Mouse (Mus musculus): ENCODE results near the gene Styx. TPM values are rescaled to one million over a fixed set of nuclear protein-coding genes. Genes with fewer than 3 reads are reported as not detected.

The Styx gene
- polyA plus RNA-seq, 1 experiment from 2014 or later: 47.8 TPM

- Histone ChIP-seq H3K4me2 (ENCODE audit: low read depth, low read length) (peak overlapping the region; percentile 46), H3K4me1 (ENCODE audit: control insufficient read depth, insufficient read depth, low read length) (no peaks in the 10 kb centered on the region), H3K27ac (ENCODE audit: low read length) (0 out of 2 replicates have a peak overlapping the region, but pooled peaks have one; percentile 7), H3K36me3 (ENCODE audit: control insufficient read depth, insufficient read depth, low read length) (0 out of 2 replicates have a peak, but pooled peaks cover 3% of the 10 kb centered on the region), H3K9ac (ENCODE audit: low read depth, low read length) (peak overlapping the region; percentile 26; the same call in 1 of the 2 replicates), H3K27me3 (replicated peaks; ENCODE audit: control insufficient read depth, insufficient read depth, low read length) (no peaks in the 10 kb centered on the region), H3K4me3 (ENCODE audit: low read length) (peak overlapping the region; percentile 96), H3K9me3 (ENCODE audit: control insufficient read depth, low read length) (no peaks in the 10 kb centered on the region)
- ATAC-seq: peak; percentile 36
- WGBS: 13% methylated on average over 8 of the region's 8 CpGs
Observed at GRCm38 (mm10) chr14:45329018-45329588, 21.8 kb upstream of the Styx start.

- WGBS: under 1% methylated on average over 44 of the region's 44 CpGs
- Histone ChIP-seq H3K9ac (ENCODE audit: low read depth, low read length) (peak within 1 kb of the TSS; percentile 99), H3K4me1 (ENCODE audit: control insufficient read depth, insufficient read depth, low read length) (no peaks in the 10 kb centered on the region), H3K36me3 (ENCODE audit: control insufficient read depth, insufficient read depth, low read length) (0 out of 2 replicates have a peak, but pooled peaks cover 3% of the 10 kb centered on the region), H3K27ac (ENCODE audit: low read length) (peak within 1 kb of the TSS; percentile 83), H3K27me3 (replicated peaks; ENCODE audit: control insufficient read depth, insufficient read depth, low read length) (no peaks in the 10 kb centered on the region), H3K4me3 (ENCODE audit: low read length) (peak within 1 kb of the TSS; percentile 96), H3K4me2 (ENCODE audit: low read depth, low read length) (peak within 1 kb of the TSS; percentile 51), H3K9me3 (ENCODE audit: control insufficient read depth, low read length) (no peaks in the 10 kb centered on the region)
- ATAC-seq: peak; percentile 96
Observed at GRCm38 (mm10) chr14:45329589-45330181, 21.2 kb upstream of the Styx start, which contains the start of gene Psmc6. Gene Psmc6 (plus strand): TSS chr14:45329788.

- Histone ChIP-seq H3K4me1 (ENCODE audit: control insufficient read depth, insufficient read depth, low read length) (no peaks in the 10 kb centered on the region), H3K27me3 (replicated peaks; ENCODE audit: control insufficient read depth, insufficient read depth, low read length) (no peaks in the 10 kb centered on the region), H3K36me3 (ENCODE audit: control insufficient read depth, insufficient read depth, low read length) (peaks cover 4% of the 10 kb centered on the region; the same call in 1 of the 2 replicates), H3K4me3 (ENCODE audit: low read length) (no peak overlapping the region), H3K4me2 (ENCODE audit: low read depth, low read length) (no peak overlapping the region), H3K9me3 (ENCODE audit: control insufficient read depth, low read length) (no peaks in the 10 kb centered on the region), H3K9ac (ENCODE audit: low read depth, low read length) (no peak overlapping the region), H3K27ac (ENCODE audit: low read length) (no peak overlapping the region)
- 88% methylated on average over 16 of the region's 16 CpGs for WGBS
- no peak for ATAC-seq
Observed at GRCm38 (mm10) chr14:45364211-45365195, 13.6 kb downstream of the Styx start.

- Histone ChIP-seq H3K9ac (ENCODE audit: low read depth, low read length) (no peak overlapping the region), H3K36me3 (ENCODE audit: control insufficient read depth, insufficient read depth, low read length) (peaks cover 9% of the 10 kb centered on the region), H3K4me2 (ENCODE audit: low read depth, low read length) (no peak overlapping the region), H3K4me1 (ENCODE audit: control insufficient read depth, insufficient read depth, low read length) (no peaks in the 10 kb centered on the region), H3K9me3 (ENCODE audit: control insufficient read depth, low read length) (no peaks in the 10 kb centered on the region), H3K27me3 (replicated peaks; ENCODE audit: control insufficient read depth, insufficient read depth, low read length) (no peaks in the 10 kb centered on the region), H3K27ac (ENCODE audit: low read length) (no peak overlapping the region), H3K4me3 (ENCODE audit: low read length) (no peak overlapping the region)
- no peak for ATAC-seq
- 88% methylated on average over 6 of the region's 6 CpGs for WGBS
Observed at GRCm38 (mm10) chr14:45365196-45365587, 14.3 kb downstream of the Styx start.

GRCm38 (mm10) chr14:45378771-45379170 lies 27.9 kb downstream of the Styx start:
- 0 out of 2 replicates have a peak overlapping the region, but pooled peaks have one; percentile 4 for H3K4me2 ChIP-seq (ENCODE audit: low read depth, low read length)

GRCm38 (mm10) chr14:45380756-45381155 lies 29.9 kb downstream of the Styx start:
- WGBS: 76% methylated on average over 6 of the region's 6 CpGs
- no peak for ATAC-seq
- H3K4me2 ChIP-seq (ENCODE audit: low read depth, low read length): no peak overlapping the region

More at GRCm38 (mm10) chr14:45378771-45379170, 27.9 kb downstream of the Styx start:
- 0 out of 2 replicates have a peak, but pooled peaks cover 5% of the 10 kb centered on the region for H3K4me1 ChIP-seq (ENCODE audit: control insufficient read depth, insufficient read depth, low read length)
- 45% methylated on average over 3 of the region's 3 CpGs for WGBS
- H3K27me3 ChIP-seq (replicated peaks; ENCODE audit: control insufficient read depth, insufficient read depth, low read length): no peaks in the 10 kb centered on the region
- peaks cover 5% of the 10 kb centered on the region; the same call in 1 of the 2 replicates for H3K36me3 ChIP-seq (ENCODE audit: control insufficient read depth, insufficient read depth, low read length)
- H3K4me3 ChIP-seq (ENCODE audit: low read length): no peak overlapping the region
- H3K9ac ChIP-seq (ENCODE audit: low read depth, low read length): no peak overlapping the region
- peak; percentile 92 for ATAC-seq
- H3K9me3 ChIP-seq (ENCODE audit: control insufficient read depth, low read length): no peaks in the 10 kb centered on the region
- peak overlapping the region; percentile 82 for H3K27ac ChIP-seq (ENCODE audit: low read length)

GRCm38 (mm10) chr14:45382912-45383311 lies 32.0 kb downstream of the Styx start:
- H3K4me3 ChIP-seq (ENCODE audit: low read length): no peak overlapping the region
- H3K9ac ChIP-seq (ENCODE audit: low read depth, low read length): no peak overlapping the region
- ATAC-seq: no peak
- no peaks in the 10 kb centered on the region for H3K27me3 ChIP-seq (replicated peaks; ENCODE audit: control insufficient read depth, insufficient read depth, low read length)
- no peak overlapping the region for H3K4me2 ChIP-seq (ENCODE audit: low read depth, low read length)
- WGBS: 85% methylated on average over 4 of the region's 4 CpGs
- H3K36me3 ChIP-seq (ENCODE audit: control insufficient read depth, insufficient read depth, low read length): peaks cover 5% of the 10 kb centered on the region; the same call in 1 of the 2 replicates
- H3K9me3 ChIP-seq (ENCODE audit: control insufficient read depth, low read length): no peaks in the 10 kb centered on the region
- H3K27ac ChIP-seq (ENCODE audit: low read length): no peak overlapping the region
- H3K4me1 ChIP-seq (ENCODE audit: control insufficient read depth, insufficient read depth, low read length): peaks cover 16% of the 10 kb centered on the region; the same call in 1 of the 2 replicates

More at GRCm38 (mm10) chr14:45380756-45381155, 29.9 kb downstream of the Styx start:
- H3K27ac ChIP-seq (ENCODE audit: low read length): no peak overlapping the region
- no peak overlapping the region for H3K9ac ChIP-seq (ENCODE audit: low read depth, low read length)
- peaks cover 5% of the 10 kb centered on the region; the same call in 1 of the 2 replicates for H3K36me3 ChIP-seq (ENCODE audit: control insufficient read depth, insufficient read depth, low read length)
- no peaks in the 10 kb centered on the region for H3K9me3 ChIP-seq (ENCODE audit: control insufficient read depth, low read length)
- no peak overlapping the region for H3K4me3 ChIP-seq (ENCODE audit: low read length)
- H3K27me3 ChIP-seq (replicated peaks; ENCODE audit: control insufficient read depth, insufficient read depth, low read length): no peaks in the 10 kb centered on the region
- 0 out of 2 replicates have a peak, but pooled peaks cover 5% of the 10 kb centered on the region for H3K4me1 ChIP-seq (ENCODE audit: control insufficient read depth, insufficient read depth, low read length)

GRCm38 (mm10) chr14:45385596-45385995 lies 34.7 kb downstream of the Styx start:
- no peak overlapping the region for H3K9ac ChIP-seq (ENCODE audit: low read depth, low read length)
- ATAC-seq: no peak
- no peak overlapping the region for H3K4me3 ChIP-seq (ENCODE audit: low read length)
- no peaks in the 10 kb centered on the region for H3K27me3 ChIP-seq (replicated peaks; ENCODE audit: control insufficient read depth, insufficient read depth, low read length)
- peaks cover 11% of the 10 kb centered on the region; the same call in 1 of the 2 replicates for H3K4me1 ChIP-seq (ENCODE audit: control insufficient read depth, insufficient read depth, low read length)
- H3K27ac ChIP-seq (ENCODE audit: low read length): no peak overlapping the region
- H3K9me3 ChIP-seq (ENCODE audit: control insufficient read depth, low read length): no peaks in the 10 kb centered on the region
- H3K36me3 ChIP-seq (ENCODE audit: control insufficient read depth, insufficient read depth, low read length): no peaks in the 10 kb centered on the region; the same call in 1 of the 2 replicates
- 95% methylated on average over 2 of the region's 2 CpGs for WGBS
- H3K4me2 ChIP-seq (ENCODE audit: low read depth, low read length): no peak overlapping the region
